7 mouse cellular contexts compared by ENCODE assay signal in genomic region chr16:43979328-43980109, GRCm38 (mm10). TPM values are rescaled to one million over a fixed set of nuclear protein-coding genes. Genes with fewer than 3 reads are reported as not detected.
DNase-seq lines count a peak whose midpoint lies in the region; ATAC-seq and TF ChIP-seq lines count a peak whose summit lies in the region.

TSS of gene Zdhhc23 (minus strand) at chr16:43979791.

- peak; percentile 68 for ATAC-seq in embryonic facial prominence, embryonic 13.5 days (ENCODE audit: insufficient number of reproducible peaks, insufficient read depth, low FRiP score, low TSS enrichment, low read depth)
- peak; percentile 83 for ATAC-seq in hindbrain, embryonic 14.5 days (ENCODE audit: low FRiP score)

- H3K4me2 ChIP-seq in embryonic facial prominence, embryonic 13.5 days, result peak within 1 kb of the TSS; percentile 100
- peak within 1 kb of the TSS; percentile 99 for H3K4me2 ChIP-seq in hindbrain, embryonic 14.5 days (replicated peaks)

- WGBS in embryonic facial prominence, embryonic 13.5 days, result under 1% methylated on average over 87 of the region's 103 CpGs
- under 1% methylated on average over 103 of the region's 103 CpGs for WGBS in hindbrain, embryonic 14.5 days

- H3K4me3 ChIP-seq in E14TG2a.4 (replicated peaks; ENCODE audit: low read length), result peak within 1 kb of the TSS; percentile 90
- H3K4me3 ChIP-seq in embryonic facial prominence, embryonic 13.5 days, result peak within 1 kb of the TSS; percentile 66
- peak within 1 kb of the TSS; percentile 83 for H3K4me3 ChIP-seq in hindbrain, embryonic 14.5 days (replicated peaks; ENCODE audit: low read length)
- peak within 1 kb of the TSS; percentile 93 for H3K4me3 ChIP-seq in megakaryocyte, embryonic 14.5 days (replicated peaks)

- no peak for TF ChIP-seq CTCF in E14TG2a.4 (conservative IDR thresholded peaks at IDR 0.05; ENCODE audit: low read length)

- H3K36me3 ChIP-seq in E14TG2a.4 (ENCODE audit: insufficient read depth, low read length), result no peaks in the 10 kb centered on the region
- H3K36me3 ChIP-seq in embryonic facial prominence, embryonic 13.5 days, result no peaks in the 10 kb centered on the region
- no peaks in the 10 kb centered on the region for H3K36me3 ChIP-seq in hindbrain, embryonic 14.5 days (replicated peaks; ENCODE audit: control insufficient read depth, insufficient read depth)
- H3K36me3 ChIP-seq in megakaryocyte, embryonic 14.5 days (replicated peaks; ENCODE audit: low read length), result peaks cover 36% of the 10 kb centered on the region

- peaks cover 7% of the 10 kb centered on the region for H3K4me1 ChIP-seq in E14TG2a.4 (replicated peaks; ENCODE audit: low read depth, low read length)
- peaks cover 5% of the 10 kb centered on the region; the same call in 1 of the 2 replicates for H3K4me1 ChIP-seq in embryonic facial prominence, embryonic 13.5 days
- H3K4me1 ChIP-seq in hindbrain, embryonic 14.5 days (replicated peaks; ENCODE audit: control insufficient read depth, insufficient read depth, low read length), result peaks cover 5% of the 10 kb centered on the region
- peaks cover 27% of the 10 kb centered on the region for H3K4me1 ChIP-seq in megakaryocyte, embryonic 14.5 days

- H3K27ac ChIP-seq in embryonic facial prominence, embryonic 13.5 days, result no peak within 1 kb of the TSS
- no peak within 1 kb of the TSS for H3K27ac ChIP-seq in hindbrain, embryonic 14.5 days

- H3K27me3 ChIP-seq in E14TG2a.4 (ENCODE audit: insufficient read depth, low read length), result peaks cover 51% of the 10 kb centered on the region
- peaks cover 30% of the 10 kb centered on the region for H3K27me3 ChIP-seq in embryonic facial prominence, embryonic 13.5 days
- peaks cover 20% of the 10 kb centered on the region for H3K27me3 ChIP-seq in hindbrain, embryonic 14.5 days (ENCODE audit: control insufficient read depth, insufficient read depth, low read length)
- H3K27me3 ChIP-seq in megakaryocyte, embryonic 14.5 days (replicated peaks), result peaks cover 37% of the 10 kb centered on the region

- H3K9ac ChIP-seq in embryonic facial prominence, embryonic 13.5 days, result peak within 1 kb of the TSS; percentile 69
- H3K9ac ChIP-seq in hindbrain, embryonic 14.5 days, result peak within 1 kb of the TSS; percentile 71

- no peaks in the 10 kb centered on the region for H3K9me3 ChIP-seq in E14TG2a.4 (ENCODE audit: low read length)
- H3K9me3 ChIP-seq in embryonic facial prominence, embryonic 13.5 days, result no peaks in the 10 kb centered on the region
- no peaks in the 10 kb centered on the region for H3K9me3 ChIP-seq in hindbrain, embryonic 14.5 days (ENCODE audit: control insufficient read depth, low read length)
- no peaks in the 10 kb centered on the region for H3K9me3 ChIP-seq in megakaryocyte, embryonic 14.5 days

- intact Hi-C loops in left cerebral cortex, postnatal 14 days (cut with DNase I), result no loop called here

- DNase-seq in adrenal gland, postnatal 10 days, result peak; percentile 65
- peak; percentile 32 for DNase-seq in hindbrain, embryonic 14.5 days (ENCODE audit: low spot score)
- no peak for DNase-seq in left cerebral cortex, postnatal 14 days (ENCODE audit: low spot score in 2 of 2)
- DNase-seq in spleen, adult 12 weeks (ENCODE audit: low spot score), result peak; percentile 14

RNA-seq across cellular contexts. Expression of gene Zdhhc23, which starts in this region (rescaled TPM):
- 1 to 10 TPM; 1.5 to 2.2 TPM for total RNA-seq in adrenal gland, postnatal 10 days (2021)
- polyA plus RNA-seq in embryonic facial prominence, embryonic 13.5 days (2015; fragmentation: Nextera tagmentation; extraction: Ambion mirVana), result 0.84 TPM in 2 replicates
- polyA plus RNA-seq in hindbrain, embryonic 14.5 days (2014; fragmentation: Nextera tagmentation; extraction: Ambion mirVana), result 3.6 and 3.8 TPM in 2 replicates
- 10 to 100 TPM; 36.1 to 37.1 TPM for total RNA-seq in left cerebral cortex, postnatal 14 days (2021)
- polyA plus RNA-seq in megakaryocyte, embryonic 14.5 days (2012; ENCODE audit: insufficient read depth, low replicate concordance), result 0.12 TPM in 1 of 2 replicates, not detected in the other

Comparison
In these comparisons a context has a peak if more than half of its experiments do, and no peak if none do; other contexts are left out.
1. RNA of gene Zdhhc23 (total RNA-seq): 36.1 to 37.1 TPM in left cerebral cortex, postnatal 14 days; 1.5 to 2.2 TPM in adrenal gland, postnatal 10 days; every median in the first group is over 10 times any median in the second.
2. Peak in ATAC-seq, H3K4me3 ChIP-seq, H3K9ac ChIP-seq and H3K4me2 ChIP-seq in embryonic facial prominence, embryonic 13.5 days; RNA of the gene not detected or under 1 TPM.
3. DNase-seq: peak in adrenal gland, postnatal 10 days (single experiment), hindbrain, embryonic 14.5 days (single experiment) and spleen, adult 12 weeks (single experiment); none in left cerebral cortex, postnatal 14 days (0 of 2).
4. Peak in every context shown above with its lines, with median percentiles within 50 percentile points of each other: H3K4me3 ChIP-seq.